Mouse (Mus musculus) lung, adult 2 months (tissue): ENCODE measurements at regions not wholly inside any gene's neighbourhood (a gene's known extent, or its start where the extent isn't known, plus 50 kb on each side); places are given as distances from the start of the nearest gene placed in this dataset.

Experiments used
- CTCF ChIP-seq: fragments of 200-500 bp; IDR thresholded peaks from 2 replicates; pipeline ENCODE4 v1.5.1; 2011; ENCODE audit warnings: mild to moderate bottlenecking, low read length, control low read depth; ENCODE audit not compliant: insufficient read depth
- POLR2A ChIP-seq: fragments of 200-500 bp; IDR thresholded peaks from 2 replicates; pipeline ENCODE4 v1.6.1; 2011; ENCODE audit warnings: low read depth, mild to moderate bottlenecking, control low read depth, low read length, borderline replicate concordance; ENCODE audit errors: extremely low read depth

GRCm38 (mm10) chr13:112031061-112031460 is 222.3 kb upstream of the Map3k1 start:
- TF ChIP-seq CTCF (no peak), POLR2A (no peak)
